Mouse (Mus musculus): ENCODE data around the gene Hbs1l. TPM values are rescaled to one million over a fixed set of nuclear protein-coding genes. Genes with fewer than 3 reads are reported as not detected.

Gene Hbs1l
- total RNA-seq (2021): 10 to 100 TPM; 86.4 to 87.6 TPM

- intact Hi-C loops (cut with DNase I): no loop called here
- peak; percentile 91 to 96 for DNase-seq (ENCODE audit: extremely low spot score in 1 of 2, low spot score in 2 of 2)
Measured at GRCm38 (mm10) chr10:21295759-21296621, at the start of gene Hbs1l. Gene Hbs1l (plus strand): TSS chr10:21295979.

- no peak for DNase-seq (ENCODE audit: extremely low spot score in 1 of 2, low spot score in 2 of 2)
- intact Hi-C loops (cut with DNase I): no loop called here
Measured at GRCm38 (mm10) chr10:21248556-21248955, 47.2 kb upstream of the Hbs1l start.

GRCm38 (mm10) chr10:21251881-21252534, 43.8 kb upstream of the Hbs1l start:
- intact Hi-C loops (cut with DNase I): no loop called here
- DNase-seq (ENCODE audit: extremely low spot score in 1 of 2, low spot score in 2 of 2): peak in 1 of 2 experiments; percentile 44

- intact Hi-C loops (cut with DNase I): no loop called here
- no peak for DNase-seq (ENCODE audit: extremely low spot score in 1 of 2, low spot score in 2 of 2)
Measured at GRCm38 (mm10) chr10:21252800-21253199, 43.0 kb upstream of the Hbs1l start.

- intact Hi-C loops (cut with DNase I): no loop called here
- no peak for DNase-seq (ENCODE audit: extremely low spot score in 1 of 2, low spot score in 2 of 2)
Measured at GRCm38 (mm10) chr10:21254266-21255140, 41.3 kb upstream of the Hbs1l start.

GRCm38 (mm10) chr10:21257244-21257643, 38.5 kb upstream of the Hbs1l start:
- no peak for DNase-seq (ENCODE audit: extremely low spot score in 1 of 2, low spot score in 2 of 2)
- intact Hi-C loops (cut with DNase I): no loop called here

GRCm38 (mm10) chr10:21259649-21260048, 36.1 kb upstream of the Hbs1l start:
- DNase-seq (ENCODE audit: extremely low spot score in 1 of 2, low spot score in 2 of 2): no peak
- intact Hi-C loops (cut with DNase I): no loop called here

- no peak for DNase-seq (ENCODE audit: extremely low spot score in 1 of 2, low spot score in 2 of 2)
- intact Hi-C loops (cut with DNase I): no loop called here
Measured at GRCm38 (mm10) chr10:21265188-21265587, 30.6 kb upstream of the Hbs1l start.

- DNase-seq (ENCODE audit: extremely low spot score in 1 of 2, low spot score in 2 of 2): no peak
- intact Hi-C loops (cut with DNase I): no loop called here
Measured at GRCm38 (mm10) chr10:21267452-21267851, 28.3 kb upstream of the Hbs1l start.

GRCm38 (mm10) chr10:21268786-21269410, 26.9 kb upstream of the Hbs1l start:
- intact Hi-C loops (cut with DNase I): no loop called here
- no peak for DNase-seq (ENCODE audit: extremely low spot score in 1 of 2, low spot score in 2 of 2)

- no peak for DNase-seq (ENCODE audit: extremely low spot score in 1 of 2, low spot score in 2 of 2)
- intact Hi-C loops (cut with DNase I): no loop called here
Measured at GRCm38 (mm10) chr10:21269920-21270319, 25.9 kb upstream of the Hbs1l start.

GRCm38 (mm10) chr10:21270905-21271304, 24.9 kb upstream of the Hbs1l start:
- DNase-seq (ENCODE audit: extremely low spot score in 1 of 2, low spot score in 2 of 2): no peak
- intact Hi-C loops (cut with DNase I): no loop called here

GRCm38 (mm10) chr10:21271310-21271709, 24.5 kb upstream of the Hbs1l start:
- DNase-seq (ENCODE audit: extremely low spot score in 1 of 2, low spot score in 2 of 2): no peak
- intact Hi-C loops (cut with DNase I): no loop called here

- intact Hi-C loops (cut with DNase I): no loop called here
- DNase-seq (ENCODE audit: extremely low spot score in 1 of 2, low spot score in 2 of 2): no peak
Measured at GRCm38 (mm10) chr10:21271785-21272184, 24.0 kb upstream of the Hbs1l start.

GRCm38 (mm10) chr10:21287243-21288127, 8.3 kb upstream of the Hbs1l start:
- no peak for DNase-seq (ENCODE audit: extremely low spot score in 1 of 2, low spot score in 2 of 2)
- intact Hi-C loops (cut with DNase I): no loop called here

GRCm38 (mm10) chr10:21291228-21291627, 4.6 kb upstream of the Hbs1l start:
- intact Hi-C loops (cut with DNase I): no loop called here

GRCm38 (mm10) chr10:21294217-21294616, 1.6 kb upstream of the Hbs1l start:
- no peak for DNase-seq (ENCODE audit: extremely low spot score in 1 of 2, low spot score in 2 of 2)
- intact Hi-C loops (cut with DNase I): no loop called here

More at GRCm38 (mm10) chr10:21291228-21291627, 4.6 kb upstream of the Hbs1l start:
- no peak for DNase-seq (ENCODE audit: extremely low spot score in 1 of 2, low spot score in 2 of 2)

- intact Hi-C loops (cut with DNase I): no loop called here
- DNase-seq (ENCODE audit: extremely low spot score in 1 of 2, low spot score in 2 of 2): no peak
Measured at GRCm38 (mm10) chr10:21295397-21295758, 401 bp upstream of the Hbs1l start.
